Mouse (Mus musculus) neural tube, embryonic 10.5 days (tissue): ENCODE data around the gene Sik2.

Experiments used
- DNase-seq: peaks from one replicate; pipeline ENCODE4 v3.0.0-alpha.2; 2017; ENCODE audit warnings: low spot score; ENCODE audit errors: extremely low spot score

Gene Sik2

GRCm38 (mm10) chr9:50919554-50919953, 89.3 kb downstream of the Sik2 start:
- no peak for DNase-seq

GRCm38 (mm10) chr9:50918131-50918530, 90.7 kb downstream of the Sik2 start:
- DNase-seq: no peak

GRCm38 (mm10) chr9:50911861-50912515, 96.9 kb downstream of the Sik2 start:
- DNase-seq: no peak

GRCm38 (mm10) chr9:50905321-50905720, 103.6 kb downstream of the Sik2 start:
- DNase-seq: no peak

- DNase-seq: no peak
These were observed 104.6 kb downstream of the Sik2 start for GRCm38 (mm10) chr9:50904196-50904847.

- no peak for DNase-seq
These were observed 108.6 kb downstream of the Sik2 start for GRCm38 (mm10) chr9:50900026-50900920.

- no peak for DNase-seq
These were observed 115.2 kb downstream of the Sik2 start for GRCm38 (mm10) chr9:50893665-50894064.

- DNase-seq: no peak
These were observed 118.3 kb downstream of the Sik2 start for GRCm38 (mm10) chr9:50890494-50891090.

- DNase-seq: no peak
These were observed 118.9 kb downstream of the Sik2 start for GRCm38 (mm10) chr9:50889964-50890363.

GRCm38 (mm10) chr9:50889211-50889610, 119.7 kb downstream of the Sik2 start:
- DNase-seq: no peak

GRCm38 (mm10) chr9:50887351-50887750, 121.5 kb downstream of the Sik2 start:
- no peak for DNase-seq

- DNase-seq: no peak
These were observed 122.0 kb downstream of the Sik2 start for GRCm38 (mm10) chr9:50886870-50887269.

GRCm38 (mm10) chr9:50885600-50885987, 123.3 kb downstream of the Sik2 start:
- DNase-seq: no peak

GRCm38 (mm10) chr9:50884741-50885599, 123.9 kb downstream of the Sik2 start:
- DNase-seq: no peak

GRCm38 (mm10) chr9:50884093-50884492, 124.8 kb downstream of the Sik2 start:
- no peak for DNase-seq

- no peak for DNase-seq
These were observed 126.7 kb downstream of the Sik2 start for GRCm38 (mm10) chr9:50882183-50882582.

GRCm38 (mm10) chr9:50877431-50877830, 131.4 kb downstream of the Sik2 start:
- DNase-seq: no peak

GRCm38 (mm10) chr9:50876287-50876686, 132.6 kb downstream of the Sik2 start:
- DNase-seq: no peak

- no peak for DNase-seq
These were observed 133.4 kb downstream of the Sik2 start for GRCm38 (mm10) chr9:50875470-50875869.

- DNase-seq: no peak
These were observed 134.8 kb downstream of the Sik2 start for GRCm38 (mm10) chr9:50874031-50874430.

- no peak for DNase-seq
These were observed 135.7 kb downstream of the Sik2 start for GRCm38 (mm10) chr9:50873210-50873609.
